Mouse (Mus musculus) activated CD4-positive, CD25-positive, alpha-beta regulatory T cell (primary cell): ENCODE data around the gene 1110065P20Rik. TPM values are rescaled to one million over a fixed set of nuclear protein-coding genes. Genes with fewer than 3 reads are reported as not detected.

Source experiments
- polyA plus RNA-seq, 2 experiments: library from polyadenylated mRNA; unstranded; fragments of 100-300 nt; shearing (Covaris generic); gene quantifications; one replicate each; pipeline ENCODE4 v1.2.1; 2017

The 1110065P20Rik gene
- 10 to 100 TPM; 24.1 to 36.1 TPM for polyA plus RNA-seq

GRCm38 (mm10) chr4:124850933-124851658, at the start of gene 1110065P20Rik:
1110065P20Rik (minus strand) TSS chr4:124851196.

GRCm38 (mm10) chr4:124880599-124880998, 29.6 kb upstream of the 1110065P20Rik start, which contains the start of gene Epha10:
Epha10 (plus strand) TSS chr4:124880899.

GRCm38 (mm10) chr4:124861283-124862188, 10.5 kb upstream of the 1110065P20Rik start, which contains the start of gene Maneal:
Maneal (minus strand) TSS chr4:124862171.

GRCm38 (mm10) chr4:124850261-124850913, 609 bp downstream of the 1110065P20Rik start, which contains the start of gene Yrdc:
Yrdc (plus strand) TSS chr4:124850679.

GRCm38 (mm10) chr4:124801552-124802308, 49.3 kb downstream of the 1110065P20Rik start, which contains the start of gene Mtf1:
Mtf1 (plus strand) TSS chr4:124802104.

Other genes starting within 250 kb of the 1110065P20Rik start
- gene 3100002H09Rik, start 240.4 kb downstream of the 1110065P20Rik start, polyA plus RNA-seq, result under 1 TPM; 0.31 to 0.60 TPM
- under 1 TPM in 1 of 2 experiments, not detected in 1; 0.11 TPM for gene Pou3f1, start 194.4 kb downstream of the 1110065P20Rik start, polyA plus RNA-seq
- gene Utp11, start 157.6 kb downstream of the 1110065P20Rik start, polyA plus RNA-seq, result 10 to 100 TPM; 63.2 to 64.8 TPM
- gene Fhl3, start 150.5 kb downstream of the 1110065P20Rik start, polyA plus RNA-seq, result under 1 TPM; 0.69 to 0.98 TPM
- gene Sf3a3, start 136.4 kb downstream of the 1110065P20Rik start, polyA plus RNA-seq, result 100 to 1,000 TPM; 110 to 142 TPM
- 100 to 1,000 TPM; 102 to 110 TPM for gene Inpp5b, start 109.3 kb downstream of the 1110065P20Rik start, polyA plus RNA-seq
- gene Mtf1, start 49.1 kb downstream of the 1110065P20Rik start, polyA plus RNA-seq, result 10 to 100 TPM; 20.1 to 23.4 TPM
- 10 to 100 TPM; 66.2 to 98.8 TPM for gene Yrdc, start 517 bp downstream of the 1110065P20Rik start, polyA plus RNA-seq
- gene Maneal, start 11.0 kb upstream of the 1110065P20Rik start, polyA plus RNA-seq, result 1 to 10 TPM; 1.8 to 2.5 TPM
- under 1 TPM in 1 of 2 experiments, not detected in 1; 0.12 TPM for gene Epha10, start 29.7 kb upstream of the 1110065P20Rik start, polyA plus RNA-seq
- 1 to 10 TPM; 6.3 to 9.8 TPM for gene 9930104L06Rik, start 85.9 kb upstream of the 1110065P20Rik start, polyA plus RNA-seq
- 10 to 100 TPM; 25.4 to 26.0 TPM for gene Cdca8, start 88.1 kb upstream of the 1110065P20Rik start, polyA plus RNA-seq
- gene Rspo1, start 135.2 kb upstream of the 1110065P20Rik start, polyA plus RNA-seq, result not detected
- gene Gnl2, start 165.4 kb upstream of the 1110065P20Rik start, polyA plus RNA-seq, result 10 to 100 TPM; 71.1 to 88.8 TPM
- not detected for gene Dnali1, start 214.5 kb upstream of the 1110065P20Rik start, polyA plus RNA-seq
- 10 to 100 TPM; 32.9 to 48.8 TPM for gene Snip1, start 215.5 kb upstream of the 1110065P20Rik start, polyA plus RNA-seq
- gene Meaf6, start 233.9 kb upstream of the 1110065P20Rik start, polyA plus RNA-seq, result 10 to 100 TPM; 47.4 to 53.2 TPM